Mouse (Mus musculus) adrenal gland, postnatal 4 days (tissue): ENCODE data around the gene Cd4. TPM values are rescaled to one million over a fixed set of nuclear protein-coding genes. Genes with fewer than 3 reads are reported as not detected.
"Not testable (repeated sequence)": the region's sequence is repeated elsewhere in the genome, so short reads cannot be mapped to it uniquely, and the experiment has no call there.

Experiments
- DNase-seq, 2 experiments: peaks; one replicate each; pipeline ENCODE4 v3.0.0; 2021 to 2022; ENCODE audit warnings: low spot score in 2 of 2, mixed read lengths in 2 of 2
- total RNA-seq, 2 experiments: library from RNA; stranded (reverse); gene quantifications; 2 replicates each; pipeline ENCODE4 v1.2.3; 2021

Gene Cd4
- total RNA-seq, 2 experiments from 2014 or later: 0.62 to 0.84 TPM

DNA sequence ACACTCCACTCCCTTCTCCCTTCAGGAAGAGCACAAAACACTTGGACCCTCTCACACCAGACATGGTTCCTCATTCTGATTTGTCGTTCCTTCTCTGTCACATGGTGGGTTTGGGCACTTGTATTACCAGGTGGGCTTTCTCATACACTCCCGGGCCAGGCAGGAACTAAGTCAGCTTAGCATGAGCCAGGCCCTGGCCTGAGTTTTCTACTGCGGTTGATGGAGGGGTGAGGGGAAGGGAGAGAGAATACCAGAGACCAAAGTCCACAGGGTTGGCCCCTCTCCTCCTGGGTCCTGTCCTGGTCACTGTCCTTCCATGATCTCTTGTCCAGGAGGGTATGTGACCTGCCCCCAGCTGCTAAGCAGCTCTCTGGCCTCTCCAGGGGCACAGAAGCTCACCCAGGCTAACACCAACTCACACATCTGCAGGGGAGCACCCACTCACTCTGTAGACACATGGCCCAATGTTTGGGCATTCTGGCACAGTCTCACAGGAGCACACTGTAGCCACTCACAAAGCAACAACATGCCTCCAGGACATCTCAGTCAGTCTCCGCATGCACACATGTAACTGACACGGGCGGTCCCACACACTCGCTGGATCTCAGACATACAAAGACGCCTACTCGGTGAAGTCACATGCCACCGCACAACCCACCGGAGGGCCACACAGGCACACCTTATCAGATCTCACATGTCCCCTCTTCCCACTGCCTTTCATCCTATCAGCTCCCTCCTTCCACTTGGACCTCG lies 28.1 kb upstream of the Cd4 start:
- DNase-seq: no peak

DNA sequence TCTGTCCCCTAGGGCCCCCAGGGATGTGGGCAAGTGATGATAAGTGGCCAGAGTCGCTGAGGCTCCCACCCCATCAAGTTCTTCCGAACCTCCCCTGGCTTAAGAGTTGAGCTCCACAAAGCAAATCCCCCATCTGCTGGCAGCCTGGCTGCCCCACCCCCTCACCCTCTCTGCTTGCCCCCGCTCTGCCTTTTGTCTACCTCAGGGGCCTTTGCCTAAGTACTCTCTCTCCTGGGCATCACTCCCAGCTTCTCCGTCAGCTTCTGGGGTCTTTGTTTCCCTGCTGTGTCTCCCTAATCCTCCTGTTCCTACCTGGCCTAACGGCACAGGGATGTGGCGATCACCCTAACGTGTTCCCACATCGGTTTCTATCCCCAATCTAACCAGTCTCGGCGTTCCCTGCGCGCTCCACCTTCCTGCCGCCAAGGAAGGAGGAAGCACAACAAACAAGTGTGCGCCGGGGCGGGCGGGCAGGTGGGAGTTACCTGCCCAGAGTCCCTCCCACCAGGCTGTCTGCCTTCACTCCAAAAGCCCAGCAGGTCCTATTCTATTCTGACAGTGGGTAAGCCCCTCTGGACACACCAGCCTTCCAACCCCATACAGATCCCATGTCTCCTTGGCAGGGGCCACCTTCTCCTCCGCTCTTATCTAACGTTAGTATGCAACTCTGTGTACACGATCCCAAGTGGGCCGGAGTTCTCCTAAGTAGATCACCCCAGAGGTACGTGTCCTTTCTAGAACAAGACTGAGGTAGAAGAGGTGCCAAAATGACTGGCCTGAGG lies 27.3 kb upstream of the Cd4 start:
- DNase-seq: no peak

DNA sequence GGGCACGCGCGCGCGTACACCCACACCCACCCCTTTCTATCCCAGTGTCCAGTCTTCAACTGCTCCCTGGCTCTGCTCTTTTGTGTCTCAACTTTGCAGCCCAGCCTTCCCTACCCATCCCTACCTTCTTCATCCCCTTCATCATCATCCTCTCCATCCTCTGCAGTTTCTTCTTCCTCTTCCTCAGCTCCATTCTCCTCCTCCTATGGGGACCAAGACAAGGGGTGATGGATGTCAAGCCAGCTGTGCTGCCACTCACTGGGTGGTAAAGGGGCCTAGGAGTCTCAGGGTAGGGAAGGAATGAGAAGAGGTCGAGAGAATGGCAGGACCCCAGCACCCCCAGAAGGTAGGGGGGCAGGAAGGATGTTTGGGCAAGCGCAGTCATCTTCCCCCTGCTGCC lies 26.5 kb upstream of the Cd4 start:
- DNase-seq: no peak

DNA sequence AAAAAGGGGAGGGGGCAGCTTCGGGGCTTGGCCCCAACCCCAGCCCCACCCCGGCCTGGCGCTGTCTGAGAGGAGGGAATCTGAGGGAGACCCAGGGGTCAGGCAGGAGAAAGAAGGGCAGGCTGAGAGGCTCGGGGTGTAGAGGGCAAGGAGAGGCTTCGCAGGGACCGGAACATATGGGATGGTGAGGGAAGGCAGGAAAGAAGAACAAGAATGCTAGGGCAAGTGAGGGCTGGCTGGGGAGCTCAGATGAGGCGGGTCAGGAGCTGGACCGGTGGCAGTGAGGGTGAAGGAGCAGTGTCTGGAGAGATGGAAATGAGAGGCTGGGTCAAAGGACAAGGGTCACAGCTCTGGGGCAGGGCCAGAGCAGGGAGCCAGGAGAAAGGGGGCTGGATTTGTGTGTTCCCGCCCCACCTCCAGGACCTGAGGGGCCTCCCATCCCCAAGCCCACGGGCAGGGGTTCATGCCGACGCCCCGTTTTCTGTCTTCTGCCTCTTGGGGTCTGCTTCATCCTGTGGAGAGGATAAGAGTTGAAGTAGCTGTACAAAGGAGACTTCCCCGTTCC lies 25.8 kb upstream of the Cd4 start:
- DNase-seq: no peak

DNA sequence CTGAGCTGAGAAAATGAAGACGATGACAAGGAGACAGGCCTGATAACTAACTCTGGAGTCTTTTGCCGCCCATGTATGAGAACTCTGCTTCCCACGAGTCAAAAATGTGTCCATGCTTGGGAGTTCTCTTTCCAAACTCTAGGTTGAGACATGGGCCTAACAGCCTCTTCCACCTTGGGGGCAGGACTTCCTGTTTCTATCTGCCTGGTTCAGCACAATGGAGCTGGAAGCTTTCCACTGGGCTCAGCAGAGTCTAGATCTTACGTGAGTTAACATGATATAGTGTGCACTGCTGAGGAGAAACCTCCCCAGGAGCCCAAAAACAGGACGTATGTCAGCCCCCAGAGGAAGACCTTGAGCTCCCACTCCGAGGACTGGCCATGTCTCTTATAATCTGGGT lies 25.2 kb upstream of the Cd4 start:
- DNase-seq: no peak

DNA sequence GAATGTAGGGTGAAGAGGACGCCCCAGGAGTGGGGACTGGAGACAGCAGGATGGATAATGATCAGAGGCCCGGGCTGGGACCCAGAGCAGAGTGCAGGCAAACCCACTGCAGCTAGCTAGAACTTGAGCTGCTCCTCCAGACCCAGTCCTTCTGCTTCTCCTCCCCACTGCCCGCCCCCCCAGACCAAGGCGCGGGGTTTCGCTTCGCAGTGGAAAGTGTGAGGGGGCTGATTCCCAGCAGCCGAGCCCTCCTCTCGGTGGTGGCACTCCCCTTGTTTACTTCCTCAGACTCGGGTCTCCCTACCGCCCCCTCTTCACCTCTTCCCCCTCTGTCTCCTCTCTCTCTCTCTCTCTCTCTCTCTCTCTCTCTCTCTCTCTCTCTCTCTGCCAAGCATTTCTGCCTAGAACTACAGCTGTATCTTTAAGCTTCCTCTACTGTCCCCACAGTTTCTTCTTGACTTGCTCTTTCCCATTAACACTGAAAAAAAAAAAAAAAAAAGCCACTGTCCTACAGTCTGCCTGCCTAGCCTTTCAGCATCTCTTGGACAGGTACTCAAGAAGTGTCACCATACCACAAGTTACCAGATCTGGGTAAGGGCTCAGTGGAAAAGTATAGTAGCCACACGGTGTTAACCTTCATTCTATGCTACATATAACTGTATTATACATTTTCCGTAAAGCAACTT lies 23.7 kb upstream of the Cd4 start, which contains the start of gene Lag3:
Lag3 (minus strand) TSS at position 173 of the 686 bp plus-strand sequence.
- DNase-seq: no peak

DNA sequence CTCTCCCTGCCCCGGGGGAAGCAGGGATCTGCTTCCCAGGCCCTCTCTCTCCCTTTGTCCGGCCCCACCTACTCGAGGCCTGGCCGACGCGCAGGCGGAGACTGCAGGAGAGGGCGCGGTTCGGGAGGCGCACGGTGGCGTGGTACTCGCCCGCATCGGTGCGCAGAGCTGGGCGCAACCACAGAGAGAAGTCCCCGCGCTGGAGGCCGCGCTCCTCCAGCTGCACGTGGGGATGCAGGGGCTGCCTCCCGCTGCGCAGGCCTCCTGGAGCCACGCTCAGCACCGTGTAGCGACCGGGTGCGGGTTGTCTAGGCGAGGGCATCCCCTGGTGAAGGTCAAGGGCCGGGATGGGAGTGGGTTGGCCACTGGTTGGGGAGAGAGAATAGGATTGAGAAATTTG lies 22.0 kb upstream of the Cd4 start:
- no peak for DNase-seq

DNA sequence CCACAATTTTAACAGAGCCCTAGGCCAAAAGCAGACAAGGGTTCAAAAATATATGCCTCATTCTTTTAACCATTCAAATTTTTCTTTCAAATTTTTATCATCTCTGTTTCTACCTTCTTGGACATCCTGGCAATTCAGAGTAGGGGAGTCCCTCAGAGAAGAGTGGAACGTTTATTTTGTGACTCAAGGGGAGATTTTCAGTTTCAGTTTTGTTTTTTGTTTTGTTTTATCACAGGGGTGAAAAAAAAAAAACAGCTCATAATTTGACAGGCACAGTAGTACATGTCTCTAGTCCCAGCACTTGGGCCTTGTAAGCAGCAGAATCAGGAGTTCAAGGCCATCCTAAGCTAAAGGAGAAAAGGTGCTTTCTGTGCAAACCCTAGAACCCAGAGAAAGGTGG lies 19.7 kb upstream of the Cd4 start:
- no peak for DNase-seq

DNA sequence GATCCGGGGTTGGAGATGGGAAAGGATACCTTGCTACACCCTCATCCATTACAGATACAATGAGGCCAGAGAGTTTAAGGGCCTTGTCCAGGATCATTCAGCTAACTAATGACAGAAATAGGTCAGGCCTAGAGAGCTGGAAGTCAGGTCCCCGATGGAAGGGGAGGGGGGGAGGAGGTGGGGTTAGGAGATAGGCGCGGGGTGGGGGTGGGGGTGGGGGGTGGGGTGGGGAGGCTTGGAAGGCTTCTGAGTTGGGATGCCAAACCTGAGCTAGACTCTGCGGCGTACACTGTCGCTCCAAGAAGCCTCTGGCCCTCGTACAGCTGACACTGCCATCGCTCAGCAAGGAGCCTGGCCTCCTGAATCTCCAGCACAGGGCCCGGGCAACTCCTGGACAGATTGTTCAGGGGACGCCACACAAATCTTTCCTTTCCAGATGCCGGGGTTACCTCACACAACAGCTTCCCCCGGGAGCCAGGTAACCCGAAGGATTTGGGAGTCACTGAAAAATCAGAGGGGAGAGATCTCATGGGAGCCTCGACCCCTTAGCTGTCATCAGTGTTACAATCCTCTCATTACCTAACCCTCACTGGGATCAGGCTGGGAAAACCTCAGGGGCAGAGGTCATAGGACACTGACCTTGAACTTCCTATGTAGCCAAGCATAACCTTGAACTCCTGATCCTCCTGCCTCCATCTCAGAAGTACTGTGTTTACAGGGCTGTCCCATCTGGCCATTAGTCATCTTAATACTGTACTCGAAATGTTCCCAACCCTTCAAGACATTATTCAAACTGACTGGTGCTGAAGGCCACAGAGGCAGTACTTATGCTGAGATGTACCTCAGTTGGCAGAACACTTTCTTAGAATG lies 17.2 kb upstream of the Cd4 start:
- DNase-seq: no peak

DNA sequence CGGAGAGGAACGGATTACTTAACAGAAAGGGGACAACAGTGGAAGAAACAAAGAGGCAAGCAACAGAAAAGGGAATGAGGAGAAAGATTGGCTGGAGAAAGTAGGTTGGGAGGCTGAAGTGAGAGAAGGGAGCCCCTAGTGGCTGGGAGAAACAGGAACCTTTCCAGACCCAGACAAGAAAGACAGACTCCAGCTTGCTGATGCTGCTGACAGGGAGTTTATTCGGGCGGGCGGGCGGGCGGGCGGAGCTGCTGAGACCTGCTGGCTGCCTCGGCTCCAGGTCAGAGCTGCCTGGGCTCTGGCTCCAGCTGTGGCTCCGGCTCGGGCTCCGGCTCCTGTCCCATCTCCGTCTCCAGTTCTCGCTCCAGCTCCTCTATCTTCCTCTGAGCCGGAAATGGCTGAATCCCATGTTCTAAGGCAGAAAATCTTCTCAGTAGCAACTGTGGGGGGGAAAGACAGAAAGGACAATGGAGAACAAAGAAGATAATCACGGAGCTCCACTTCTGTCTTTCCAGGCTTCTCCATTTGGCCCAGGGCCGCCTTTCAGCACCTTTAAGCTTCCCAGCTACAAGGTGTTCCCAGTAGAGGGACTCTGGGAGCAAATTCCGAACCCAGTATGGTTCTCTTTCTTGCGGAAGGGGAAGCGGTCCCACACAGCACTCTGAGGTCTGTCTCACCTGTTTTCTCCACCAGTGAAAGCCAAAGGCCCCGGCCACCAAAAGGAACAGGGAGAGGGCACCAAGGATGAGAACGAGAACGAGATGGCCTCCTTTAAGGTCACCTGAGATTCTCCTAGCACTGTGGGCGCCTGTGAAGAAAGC lies 16.4 kb upstream of the Cd4 start:
- DNase-seq: no peak

DNA sequence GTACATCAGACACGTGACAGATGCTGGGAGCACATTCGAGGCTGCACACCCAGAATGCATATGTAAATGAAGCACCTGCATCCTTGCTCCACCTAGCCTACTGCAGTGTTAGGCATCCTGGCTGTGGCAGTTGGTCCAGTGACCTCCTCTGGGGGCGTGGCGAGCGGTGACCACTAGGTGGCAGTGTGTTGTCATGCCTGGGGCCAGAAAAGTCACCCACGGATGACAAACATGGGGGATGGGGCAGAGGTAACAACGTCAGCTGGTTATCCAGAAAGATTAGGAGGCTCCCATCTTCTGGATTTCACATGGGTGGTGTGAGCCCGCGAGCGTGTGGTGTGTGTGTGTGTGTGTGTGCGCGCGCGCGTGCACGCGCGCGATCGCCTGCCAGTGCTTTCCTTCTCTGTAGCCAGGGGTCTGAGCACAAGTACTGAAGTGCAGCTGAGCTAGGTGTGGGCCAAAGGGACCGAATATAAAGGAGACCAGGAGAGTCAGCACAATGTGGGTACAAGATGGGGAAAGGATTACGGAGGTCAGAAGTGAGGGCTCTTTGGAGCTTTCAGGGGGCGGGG lies 15.6 kb upstream of the Cd4 start:
- peak; percentile 95 to 97 for DNase-seq

DNA sequence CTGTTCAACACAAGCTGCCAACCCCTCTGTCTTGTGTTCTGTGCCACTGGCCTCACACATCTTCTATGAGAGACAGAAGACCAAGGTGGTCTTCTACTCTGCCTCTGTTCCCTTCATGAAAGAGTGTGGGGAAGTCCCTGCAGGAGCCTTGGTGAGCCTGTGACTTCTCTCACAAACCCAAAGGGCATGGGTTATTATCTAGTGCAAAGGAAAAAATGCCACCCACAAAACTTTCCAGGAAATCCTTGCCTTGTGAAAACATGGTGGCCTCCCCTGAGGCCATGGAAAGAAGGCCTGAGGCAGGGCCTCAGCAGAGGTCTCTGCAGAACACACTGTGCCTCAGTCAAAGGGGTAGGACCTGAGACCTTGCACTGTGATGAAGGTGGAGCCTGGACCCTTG lies 13.8 kb upstream of the Cd4 start:
- DNase-seq: no peak

DNA sequence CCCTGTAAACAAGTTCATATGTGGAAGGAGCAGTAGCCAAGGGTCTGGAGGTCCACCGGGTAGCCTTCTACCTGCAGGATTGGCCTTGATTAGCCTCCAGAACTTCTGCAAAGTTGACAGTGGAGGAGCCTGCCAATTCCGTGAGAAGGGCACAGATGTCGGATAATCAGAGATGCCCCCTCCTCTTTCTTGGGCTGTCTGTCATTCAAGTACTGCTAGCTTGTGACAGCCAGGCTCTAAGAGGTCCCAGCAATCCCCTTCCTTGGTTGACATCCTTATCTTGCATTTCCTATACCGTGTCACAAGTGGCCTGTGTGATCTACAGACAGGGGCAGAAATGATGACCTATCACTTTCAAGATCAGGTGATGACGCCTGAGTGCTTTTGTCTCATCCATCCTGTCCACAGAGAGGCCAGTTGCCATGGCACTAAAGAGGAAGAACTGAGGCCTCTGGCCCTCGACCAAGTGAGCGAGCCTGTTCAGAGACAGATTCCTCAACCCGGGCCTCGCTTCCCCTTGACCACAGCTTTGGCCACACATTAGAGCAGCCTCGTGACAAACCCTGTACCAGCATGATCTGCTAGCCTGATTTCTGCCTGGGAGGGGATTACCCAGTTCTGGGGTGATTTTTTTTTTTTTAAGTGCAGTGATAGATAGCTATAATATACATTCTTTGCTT lies 12.9 kb upstream of the Cd4 start:
- no peak for DNase-seq

DNA sequence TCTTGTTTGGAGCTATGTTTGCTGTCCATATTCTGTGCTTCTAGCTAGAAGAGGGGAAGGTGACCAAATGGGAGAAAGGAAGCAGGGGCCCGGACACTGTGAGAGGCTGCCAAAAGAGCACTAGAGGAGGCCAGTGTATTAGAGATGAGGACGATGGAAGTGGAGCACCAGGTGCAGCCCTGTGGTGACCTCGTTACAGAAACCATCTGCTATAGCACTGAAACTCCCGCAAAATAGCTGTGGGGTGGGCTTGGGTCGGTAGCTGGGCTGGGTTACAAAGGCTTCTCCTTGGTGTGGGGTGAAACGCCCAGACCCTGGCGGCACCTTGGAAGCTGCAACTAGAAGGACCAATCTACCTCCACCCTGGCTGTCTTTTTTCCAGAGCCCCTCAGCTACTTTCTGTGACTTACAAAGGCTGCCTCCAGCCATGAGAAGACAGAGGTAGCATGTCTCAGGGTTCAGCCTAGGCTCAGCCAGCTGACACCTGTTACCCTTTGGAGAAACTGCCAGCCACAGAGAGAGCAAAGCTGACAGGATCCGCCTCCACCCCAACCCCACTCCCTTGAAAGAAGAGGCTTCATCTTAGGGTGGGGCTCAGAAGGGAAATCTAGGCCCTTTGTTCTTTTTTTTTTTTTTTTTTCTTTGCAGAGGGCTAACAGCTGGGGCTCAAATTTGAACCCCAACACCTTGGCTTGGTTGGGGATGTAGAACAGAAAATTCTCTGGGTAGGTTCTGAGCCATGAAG lies 12.2 kb upstream of the Cd4 start:
- DNase-seq: no peak

DNA sequence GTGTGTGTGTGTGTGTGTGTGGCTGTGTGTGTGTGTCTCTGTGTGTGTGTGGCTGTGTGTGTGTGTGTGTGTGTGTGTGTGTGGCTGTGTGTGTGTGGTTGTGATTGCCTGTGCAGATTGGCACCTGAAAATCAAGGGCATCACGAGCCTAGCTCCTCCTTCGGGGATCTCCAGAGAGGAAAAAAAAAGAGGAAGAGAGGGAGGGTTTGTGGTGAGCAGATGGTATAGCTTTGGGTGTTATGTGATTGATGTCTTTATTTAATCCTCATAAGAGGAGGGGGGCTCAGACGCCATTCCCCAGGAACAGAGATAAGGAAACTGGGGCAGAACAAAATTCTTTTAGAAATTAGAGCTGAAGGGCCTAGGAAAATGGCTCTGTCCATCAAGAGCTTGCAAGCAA lies 10.3 kb upstream of the Cd4 start:
- no peak for DNase-seq

DNA sequence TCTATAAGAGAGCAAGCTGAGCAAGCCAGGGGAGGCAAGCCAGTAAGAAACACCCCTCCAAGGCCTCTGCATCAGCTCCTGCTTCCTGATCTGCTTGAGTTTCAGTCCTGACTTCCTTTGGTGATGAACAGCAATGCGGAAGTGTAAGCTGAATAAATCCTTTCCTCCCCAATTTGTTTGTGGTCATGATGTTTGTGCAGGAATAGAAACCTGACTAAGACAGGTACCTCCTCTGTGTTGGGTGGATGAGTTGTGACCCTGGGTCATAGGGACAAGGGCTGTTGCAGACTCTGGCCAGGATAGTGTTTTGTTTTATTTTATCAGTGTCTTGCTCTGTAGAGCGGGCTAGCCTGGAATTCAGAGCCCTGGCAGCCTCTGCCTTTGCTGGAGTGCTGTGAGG lies 6.1 kb upstream of the Cd4 start:
- not testable (repeated sequence) for DNase-seq

DNA sequence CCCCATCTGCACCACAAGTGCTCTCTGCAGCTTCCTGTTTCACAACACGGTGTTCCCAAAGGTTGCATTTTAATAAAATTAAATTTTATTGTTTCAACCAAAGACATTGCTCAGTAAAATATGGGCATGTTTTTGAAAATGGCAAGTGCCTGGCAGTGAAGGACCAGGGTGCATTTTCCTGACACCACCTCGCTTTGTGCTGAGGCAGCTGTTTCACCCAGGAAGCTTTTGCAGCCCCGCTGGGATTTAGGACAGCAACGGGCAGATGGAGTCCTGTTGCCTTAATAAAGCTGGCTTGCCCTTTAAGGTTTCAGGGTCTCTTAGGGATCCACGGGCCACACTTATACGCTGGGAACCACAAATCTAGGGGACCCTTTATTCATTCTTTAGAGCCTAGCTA lies 3.0 kb upstream of the Cd4 start:
- no peak for DNase-seq

DNA sequence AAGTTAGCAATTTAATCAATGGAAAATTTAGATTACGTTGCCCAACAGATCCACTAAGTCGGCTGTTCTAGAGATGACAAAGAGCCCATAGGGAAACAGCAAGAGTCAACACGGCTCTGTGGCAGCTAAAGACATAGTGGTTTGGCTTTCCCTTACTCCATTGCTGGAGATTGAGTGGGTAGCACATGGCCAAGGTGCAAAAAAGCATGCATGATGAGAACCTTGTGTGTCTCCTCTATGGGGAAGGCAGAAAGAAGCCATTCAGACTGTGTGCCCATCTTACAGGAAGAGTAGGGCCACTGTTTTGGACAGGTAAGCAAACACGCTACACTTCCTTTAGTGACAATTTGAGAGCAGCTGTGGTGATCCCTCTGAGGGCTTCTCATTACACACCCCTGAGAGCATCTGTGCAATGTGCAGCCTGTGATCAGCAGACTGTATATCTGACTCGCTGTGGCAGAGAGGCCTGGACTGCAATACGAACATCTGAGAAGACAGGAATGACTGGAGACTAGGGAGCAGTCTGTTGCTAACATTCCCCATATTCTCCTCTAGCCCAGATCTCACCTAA lies 619 bp upstream of the Cd4 start:
- DNase-seq: no peak
